Mouse (Mus musculus) megakaryocyte, adult 5-6 weeks (primary cell): ENCODE measurements around the gene Ccl2. TPM values are rescaled to one million over a fixed set of nuclear protein-coding genes. Genes with fewer than 3 reads are reported as not detected.

Source experiments
- total RNA-seq, 2 experiments: library from RNA; stranded (forward) in 1 of 2; stranded (reverse) in 1 of 2; fragments of 153-499, 151-499 nt in 1 of 2; fragments of 221-1000, 200-1000 nt in 1 of 2; gene quantifications; 2 replicates each; pipeline versions ENCODE4 v1.2.3 to v1.2.4; 2015 to 2017

The Ccl2 gene
- total RNA-seq, 2 experiments from 2014 or later = 31.5 to 58.9 TPM

Other genes with a start within 250 kb of the Ccl2 start
- not detected in 2 replicates for gene 5530401A14Rik, start 174.9 kb upstream of the Ccl2 start, total RNA-seq (2015)
- gene 5530401A14Rik, start 174.9 kb upstream of the Ccl2 start, total RNA-seq (2017) = not detected in 2 replicates
- not detected in 2 replicates for gene Asic2, start 67.1 kb upstream of the Ccl2 start, total RNA-seq (2015)
- not detected in 2 replicates for gene Asic2, start 67.1 kb upstream of the Ccl2 start, total RNA-seq (2017)
- gene Gm17268, start 3.0 kb downstream of the Ccl2 start, total RNA-seq (2015) = not detected in 2 replicates
- gene Gm17268, start 3.0 kb downstream of the Ccl2 start, total RNA-seq (2017) = not detected in 2 replicates
- gene Ccl7, start 10.1 kb downstream of the Ccl2 start, total RNA-seq (2015) = 0.74 TPM in 1 of 2 replicates, not detected in the other
- gene Ccl7, start 10.1 kb downstream of the Ccl2 start, total RNA-seq (2017) = not detected in 2 replicates
- gene Ccl11, start 22.3 kb downstream of the Ccl2 start, total RNA-seq (2015) = not detected in 2 replicates
- not detected in 2 replicates for gene Ccl11, start 22.3 kb downstream of the Ccl2 start, total RNA-seq (2017)
- gene Ccl12, start 66.3 kb downstream of the Ccl2 start, total RNA-seq (2015) = not detected in 2 replicates
- not detected in 2 replicates for gene Ccl12, start 66.3 kb downstream of the Ccl2 start, total RNA-seq (2017)
- gene Ccl8, start 79.6 kb downstream of the Ccl2 start, total RNA-seq (2015) = 0.50 TPM in 1 of 2 replicates, not detected in the other
- gene Ccl8, start 79.6 kb downstream of the Ccl2 start, total RNA-seq (2017) = not detected in 2 replicates